Mouse (Mus musculus): Measurements from ENCODE around the gene Sirt2. TPM values are rescaled to one million over a fixed set of nuclear protein-coding genes. Genes with fewer than 3 reads are reported as not detected.

Gene Sirt2
- polyA plus RNA-seq, 1 experiment from 2014 or later = 125 TPM

DNA sequence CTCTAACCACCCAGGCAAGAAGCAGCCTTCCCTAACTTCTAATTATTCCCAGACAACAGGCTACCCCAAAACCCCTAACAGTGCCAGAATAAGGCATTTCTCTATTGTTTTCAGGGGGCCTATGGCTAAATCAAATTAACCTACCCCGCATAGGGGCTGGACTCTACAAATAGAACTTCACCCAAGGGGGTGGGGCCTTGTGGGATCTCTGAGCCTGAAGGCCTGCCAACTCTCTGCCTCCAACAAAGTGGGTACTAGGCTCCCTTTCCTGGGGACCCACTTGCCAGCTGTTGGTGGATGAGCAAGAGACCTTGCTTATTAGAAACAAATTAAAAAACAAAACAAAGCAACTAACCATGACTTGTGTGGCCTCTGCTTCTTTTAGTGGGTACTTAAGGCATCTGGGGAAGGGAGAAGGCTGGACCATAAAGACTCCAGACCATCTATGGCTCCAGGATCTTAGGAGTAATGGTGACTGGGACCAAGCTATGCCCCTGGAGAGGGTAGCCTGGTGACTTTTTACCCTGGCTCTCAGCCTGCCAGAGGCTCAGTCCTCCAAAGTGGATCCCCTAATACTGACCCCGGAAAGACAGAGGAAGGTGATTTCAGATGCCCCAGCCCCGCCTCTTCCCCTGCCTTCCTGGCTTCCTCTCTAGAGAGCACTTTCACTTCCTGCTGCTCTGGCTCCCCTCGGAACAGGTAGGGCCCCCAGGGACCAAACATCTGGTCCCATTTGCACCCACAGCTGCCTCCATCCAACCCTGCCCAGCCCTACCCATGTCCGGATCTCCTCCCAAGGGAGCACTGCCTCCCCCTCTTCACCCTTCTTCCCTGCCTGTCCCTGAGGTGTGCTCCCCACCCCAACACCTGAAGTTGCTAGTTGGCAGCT is 22.0 kb downstream of the Sirt2 start, which contains the start of gene Rinl:
Gene Rinl, plus strand, starts transcription at position 663 of the 889 bp plus-strand sequence.
- H3K27ac ChIP-seq (replicated peaks) = no peak within 1 kb of the TSS
- WGBS = 73% methylated on average over 4 of the region's 5 CpGs
- no peak for ATAC-seq (ENCODE audit: low FRiP score, low read depth)

GRCm38 (mm10) chr7:28789235-28789634 is 22.7 kb downstream of the Sirt2 start:
- Histone ChIP-seq H3K36me3 (peaks cover 18% of the 10 kb centered on the region; the same call in 1 of the 2 replicates), H3K9ac (no peak overlapping the region), H3K27ac (replicated peaks) (no peak overlapping the region), H3K4me3 (no peak overlapping the region), H3K27me3 (no peaks in the 10 kb centered on the region), H3K4me1 (replicated peaks) (no peaks in the 10 kb centered on the region), H3K4me2 (no peak overlapping the region), H3K9me3 (no peaks in the 10 kb centered on the region)
- WGBS = 98% methylated on average over 3 of the region's 3 CpGs
- ATAC-seq (ENCODE audit: low FRiP score, low read depth) = no peak

More for the DNA sequence above, 22.0 kb downstream of the Sirt2 start, which contains the start of gene Rinl:
- Histone ChIP-seq H3K4me1 (replicated peaks) (no peaks in the 10 kb centered on the region), H3K4me3 (no peak within 1 kb of the TSS), H3K9me3 (no peaks in the 10 kb centered on the region), H3K27me3 (no peaks in the 10 kb centered on the region), H3K36me3 (peaks cover 20% of the 10 kb centered on the region; the same call in 1 of the 2 replicates), H3K4me2 (no peak within 1 kb of the TSS), H3K9ac (no peak within 1 kb of the TSS)

- no peak for ATAC-seq (ENCODE audit: low FRiP score, low read depth)
- WGBS = 56% methylated on average over 8 of the region's 8 CpGs
Observed at GRCm38 (mm10) chr7:28790066-28790806, 23.7 kb downstream of the Sirt2 start.

GRCm38 (mm10) chr7:28791706-28792105 is 25.2 kb downstream of the Sirt2 start:
- Histone ChIP-seq H3K4me2 (no peak overlapping the region), H3K27me3 (no peaks in the 10 kb centered on the region), H3K36me3 (peaks cover 8% of the 10 kb centered on the region; the same call in 1 of the 2 replicates), H3K9me3 (no peaks in the 10 kb centered on the region), H3K27ac (replicated peaks) (no peak overlapping the region), H3K4me1 (replicated peaks) (peaks cover 4% of the 10 kb centered on the region; the same call in 1 of the 2 replicates), H3K9ac (no peak overlapping the region), H3K4me3 (no peak overlapping the region)
- no peak for ATAC-seq (ENCODE audit: low FRiP score, low read depth)

More at GRCm38 (mm10) chr7:28790066-28790806, 23.7 kb downstream of the Sirt2 start:
- Histone ChIP-seq H3K9me3 (no peaks in the 10 kb centered on the region), H3K4me2 (no peak overlapping the region), H3K27ac (replicated peaks) (no peak overlapping the region), H3K4me1 (replicated peaks) (no peaks in the 10 kb centered on the region), H3K27me3 (no peaks in the 10 kb centered on the region), H3K9ac (no peak overlapping the region), H3K4me3 (no peak overlapping the region), H3K36me3 (peaks cover 18% of the 10 kb centered on the region; the same call in 1 of the 2 replicates)

DNA sequence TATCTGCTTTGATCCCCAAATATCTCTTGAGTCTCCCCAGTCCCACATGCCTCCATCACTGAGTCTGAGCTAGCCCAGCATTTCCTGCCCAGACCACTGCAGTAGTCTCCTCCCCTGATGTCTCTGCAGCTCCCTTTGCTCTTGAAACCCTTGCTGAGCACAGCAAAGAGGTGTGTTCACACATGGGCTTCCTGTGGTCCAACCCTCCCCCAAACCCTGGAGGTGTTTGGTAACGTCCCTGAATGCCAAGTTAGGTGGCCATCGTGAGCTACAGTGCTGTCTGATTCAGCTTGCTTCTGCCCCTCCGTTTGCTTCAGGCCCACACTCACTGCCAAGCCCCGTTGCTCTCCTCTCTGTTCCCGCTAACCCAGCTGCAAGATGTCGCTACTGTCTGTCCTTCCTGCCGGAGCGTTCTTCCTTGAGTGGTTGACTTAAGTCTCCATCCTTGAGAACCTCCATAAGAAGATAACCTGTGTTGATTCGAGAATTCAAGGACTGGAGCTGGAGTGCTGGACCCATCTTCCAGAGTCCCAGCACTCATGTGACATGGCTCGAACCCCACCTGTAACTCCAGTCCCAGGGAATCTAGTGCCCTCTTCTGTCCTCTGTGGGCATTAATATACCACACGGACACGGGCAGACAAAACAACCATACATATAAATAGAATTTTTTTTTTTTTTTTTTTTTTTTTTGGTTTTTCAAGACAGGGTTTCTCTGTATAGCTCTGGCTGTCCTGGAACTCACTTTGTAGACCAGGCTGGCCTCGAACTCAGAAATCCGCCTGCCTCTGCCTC is 26.1 kb downstream of the Sirt2 start:
- Histone ChIP-seq H3K9me3 (no peaks in the 10 kb centered on the region), H3K4me2 (no peak overlapping the region), H3K9ac (no peak overlapping the region), H3K4me1 (replicated peaks) (peaks cover 6% of the 10 kb centered on the region; the same call in 1 of the 2 replicates), H3K36me3 (0 out of 2 replicates have a peak, but pooled peaks cover 4% of the 10 kb centered on the region), H3K27me3 (no peaks in the 10 kb centered on the region), H3K27ac (replicated peaks) (no peak overlapping the region), H3K4me3 (no peak overlapping the region)
- 88% methylated on average over 14 of the region's 14 CpGs for WGBS
- no peak for ATAC-seq (ENCODE audit: low FRiP score, low read depth)

- WGBS = 41% methylated on average over 2 of the region's 2 CpGs
- Histone ChIP-seq H3K4me3 (no peak overlapping the region), H3K27me3 (no peaks in the 10 kb centered on the region), H3K4me1 (replicated peaks) (peaks cover 6% of the 10 kb centered on the region; the same call in 1 of the 2 replicates), H3K9me3 (no peaks in the 10 kb centered on the region), H3K4me2 (no peak overlapping the region), H3K36me3 (no peaks in the 10 kb centered on the region), H3K9ac (no peak overlapping the region), H3K27ac (replicated peaks) (no peak overlapping the region)
- no peak for ATAC-seq (ENCODE audit: low FRiP score, low read depth)
Observed at GRCm38 (mm10) chr7:28793834-28794233, 27.3 kb downstream of the Sirt2 start.

DNA sequence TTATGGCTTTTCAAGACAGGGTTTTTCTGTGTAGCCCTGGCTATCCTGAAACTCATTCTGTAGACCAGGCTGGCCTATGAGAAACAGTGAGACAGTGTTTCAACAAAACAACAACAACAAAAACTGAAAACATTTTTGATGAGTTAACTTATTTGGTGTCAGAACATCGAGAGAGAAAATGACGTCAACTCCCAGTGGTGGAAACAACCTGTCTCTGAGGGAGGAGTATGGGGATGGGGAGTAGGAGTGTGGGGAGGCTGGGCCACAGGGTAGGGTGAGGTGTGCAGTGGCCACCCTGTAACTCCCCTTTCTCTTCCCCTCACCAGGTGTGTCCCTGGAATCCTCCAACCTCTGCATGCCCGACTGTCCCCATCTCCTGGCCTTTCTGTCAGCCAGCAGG is 28.0 kb downstream of the Sirt2 start:
- no peaks in the 10 kb centered on the region for H3K9me3 ChIP-seq
- no peak overlapping the region for H3K9ac ChIP-seq
- no peak overlapping the region for H3K27ac ChIP-seq (replicated peaks)
- H3K36me3 ChIP-seq = no peaks in the 10 kb centered on the region
- ATAC-seq (ENCODE audit: low FRiP score, low read depth) = no peak
- H3K4me1 ChIP-seq (replicated peaks) = peaks cover 6% of the 10 kb centered on the region; the same call in 1 of the 2 replicates
- H3K4me2 ChIP-seq = no peak overlapping the region
- no peak overlapping the region for H3K4me3 ChIP-seq
- H3K27me3 ChIP-seq = no peaks in the 10 kb centered on the region
- 84% methylated on average over 3 of the region's 3 CpGs for WGBS

- Histone ChIP-seq H3K9ac (no peak overlapping the region), H3K4me3 (peak overlapping the region; percentile 8; the same call in 1 of the 2 replicates), H3K4me1 (replicated peaks) (peaks cover 6% of the 10 kb centered on the region; the same call in 1 of the 2 replicates), H3K36me3 (no peaks in the 10 kb centered on the region), H3K27ac (replicated peaks) (no peak overlapping the region), H3K9me3 (no peaks in the 10 kb centered on the region), H3K27me3 (no peaks in the 10 kb centered on the region), H3K4me2 (peak overlapping the region; percentile 47)
- ATAC-seq (ENCODE audit: low FRiP score, low read depth) = no peak
- 84% methylated on average over 15 of the region's 15 CpGs for WGBS
Observed at GRCm38 (mm10) chr7:28795832-28796231, 29.3 kb downstream of the Sirt2 start.

- Histone ChIP-seq H3K4me2 (peak overlapping the region; percentile 47), H3K4me1 (replicated peaks) (peaks cover 6% of the 10 kb centered on the region; the same call in 1 of the 2 replicates), H3K27me3 (no peaks in the 10 kb centered on the region), H3K9ac (peak overlapping the region; percentile 17; the same call in 1 of the 2 replicates), H3K36me3 (no peaks in the 10 kb centered on the region), H3K4me3 (peak overlapping the region; percentile 8), H3K9me3 (no peaks in the 10 kb centered on the region), H3K27ac (replicated peaks) (no peak overlapping the region)
- 11% methylated on average over 32 of the region's 32 CpGs for WGBS
- peak; percentile 73 for ATAC-seq (ENCODE audit: low FRiP score, low read depth)
Observed at GRCm38 (mm10) chr7:28796562-28796975, 30.0 kb downstream of the Sirt2 start.

DNA sequence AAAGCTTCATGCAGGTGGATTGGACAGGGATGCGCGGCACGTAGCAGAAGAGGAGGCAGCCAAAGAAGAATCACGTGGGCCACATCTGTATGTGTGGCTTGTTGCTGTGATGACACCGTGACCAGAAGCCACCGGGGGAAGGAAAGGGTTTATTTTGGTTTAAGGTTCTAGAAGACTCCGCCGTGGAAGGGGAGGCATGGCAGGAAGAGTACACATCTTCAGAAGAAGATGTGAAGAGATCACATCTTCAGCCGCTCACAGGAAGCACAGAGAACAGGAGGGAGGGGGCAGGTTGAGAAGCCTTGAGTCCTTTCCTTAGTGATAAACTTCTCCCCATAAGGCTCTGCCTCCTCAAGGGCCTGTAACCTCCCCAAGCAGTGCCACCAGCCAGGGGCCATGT is 33.5 kb downstream of the Sirt2 start:
- no peak overlapping the region for H3K4me3 ChIP-seq
- ATAC-seq (ENCODE audit: low FRiP score, low read depth) = no peak
- 96% methylated on average over 9 of the region's 9 CpGs for whole genome bisulfite sequencing
- H3K36me3 ChIP-seq = no peaks in the 10 kb centered on the region
- peaks cover 16% of the 10 kb centered on the region for H3K4me1 ChIP-seq (replicated peaks)
- H3K9ac ChIP-seq = no peak overlapping the region
- no peak overlapping the region for H3K27ac ChIP-seq (replicated peaks)
- H3K4me2 ChIP-seq = no peak overlapping the region
- no peaks in the 10 kb centered on the region for H3K9me3 ChIP-seq
- no peaks in the 10 kb centered on the region for H3K27me3 ChIP-seq

- Histone ChIP-seq H3K4me3 (no peak overlapping the region), H3K27me3 (no peaks in the 10 kb centered on the region), H3K4me1 (replicated peaks) (peaks cover 15% of the 10 kb centered on the region), H3K4me2 (no peak overlapping the region), H3K9me3 (no peaks in the 10 kb centered on the region), H3K9ac (no peak overlapping the region), H3K27ac (replicated peaks) (no peak overlapping the region), H3K36me3 (no peaks in the 10 kb centered on the region)
- no peak for ATAC-seq (ENCODE audit: low FRiP score, low read depth)
- WGBS = 75% methylated on average over 3 of the region's 3 CpGs
Observed at GRCm38 (mm10) chr7:28801451-28801850, 34.9 kb downstream of the Sirt2 start.

Data from hindbrain, embryonic 15.5 days (tissue).